Mouse (Mus musculus) liver, postnatal 0 days (tissue): ENCODE data around the gene Pparg.

ENCODE experiments used
- CTCF ChIP-seq: sonication (generic); IDR thresholded peaks from 2 replicates; pipeline ENCODE4 v1.5.1; 2016; ENCODE audit warnings: antibody characterized with exemption, low read depth
- EP300 ChIP-seq: IDR thresholded peaks from 2 replicates; pipeline ENCODE4 v1.6.1; 2016; ENCODE audit warnings: antibody characterized with exemption, low read depth, mild to moderate bottlenecking

DNA sequence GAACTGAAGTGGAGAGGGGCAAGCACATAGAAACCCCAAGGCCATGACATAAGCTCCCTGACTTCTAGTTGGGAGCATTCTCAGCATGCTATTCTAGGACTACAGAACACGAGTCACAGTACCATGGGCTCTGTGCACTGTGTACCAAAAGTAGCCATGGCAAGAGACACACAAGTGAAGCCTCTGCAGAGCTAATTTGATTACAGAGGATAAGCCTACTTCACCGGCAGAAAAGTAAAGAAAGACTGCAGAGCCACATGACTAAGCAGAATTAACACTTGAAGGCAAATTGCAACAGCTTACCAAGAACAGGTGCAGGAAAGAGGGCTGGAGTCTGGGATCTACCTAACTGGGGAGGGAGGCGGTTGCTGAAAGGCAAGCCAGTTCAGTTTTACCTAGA, 103.9 kb downstream of the Pparg start:
- TF ChIP-seq CTCF = no peak
- no peak for TF ChIP-seq EP300
